Mouse (Mus musculus): Measurements from ENCODE around the gene Il17rd.

DNA sequence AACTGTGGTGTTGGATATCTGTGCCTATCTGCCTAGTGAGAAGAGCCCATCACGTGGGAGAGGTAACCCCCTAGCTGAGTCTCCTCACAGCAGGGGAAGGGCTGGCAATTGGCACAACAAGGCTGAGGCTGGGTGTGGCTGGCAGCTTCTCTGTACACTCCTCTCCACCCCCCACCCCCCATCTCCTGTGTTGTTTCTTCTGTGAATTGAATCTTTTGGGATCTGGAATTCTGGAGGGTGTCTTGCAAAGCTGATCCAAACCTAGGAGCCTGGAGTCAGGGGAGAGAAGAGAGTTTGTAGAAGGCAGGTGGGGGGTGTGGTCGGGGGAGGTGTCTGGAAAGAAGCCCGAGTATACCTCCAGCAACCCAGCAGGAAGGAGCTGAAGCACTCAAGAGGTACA is 102.7 kb downstream of the Il17rd start:
- TF ChIP-seq POLR2A (IDR thresholded peaks at IDR 0.05; ENCODE audit: low read depth, low read length) = no peak
- TF ChIP-seq CTCF (IDR thresholded peaks at IDR 0.05; ENCODE audit: extremely low read depth, insufficient read length, insufficient replicate concordance, low read depth, low read length) = no peak

Data from small intestine, adult 2 months (tissue).